Mouse (Mus musculus) brain, embryonic 14.5 days (tissue): Measurements from ENCODE around the gene Irak3.

Experiments used
- CTCF ChIP-seq: fragments of 200-500 bp; IDR thresholded peaks from 2 replicates; pipeline ENCODE4 v1.5.1; 2012; ENCODE audit warnings: inconsistent platforms, mild to moderate bottlenecking, moderate library complexity, borderline replicate concordance; ENCODE audit not compliant: insufficient read depth, insufficient read length; ENCODE audit errors: extremely low read depth
- POLR2A ChIP-seq: fragments of 200-500 bp; IDR thresholded peaks from 2 replicates; pipeline ENCODE4 v1.6.1; 2012; ENCODE audit warnings: mild to moderate bottlenecking, inconsistent platforms, borderline replicate concordance; ENCODE audit not compliant: poor library complexity, insufficient read depth, insufficient read length, severe bottlenecking; ENCODE audit errors: extremely low read depth

DNA sequence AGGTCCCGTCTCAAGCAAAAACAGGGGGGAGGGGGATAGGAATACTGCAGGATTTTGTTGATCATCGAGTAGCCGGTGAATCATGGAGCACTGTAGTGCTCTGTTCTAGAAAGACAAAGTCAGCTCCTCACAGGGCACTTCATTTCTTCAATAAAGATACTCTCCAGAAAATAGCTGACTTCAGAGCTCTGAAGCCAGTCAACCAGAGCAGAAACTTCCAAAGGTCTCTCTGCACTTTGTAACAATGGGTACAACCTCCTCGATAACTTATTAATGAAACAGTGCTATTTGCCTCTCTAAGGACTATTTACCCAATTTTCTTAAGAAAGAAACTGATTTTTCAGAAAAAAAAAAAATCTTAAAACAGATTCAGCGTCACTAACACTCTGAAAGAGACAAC, 106.2 kb downstream of the Irak3 start:
- TF ChIP-seq CTCF = no peak
- TF ChIP-seq POLR2A = no peak
